ENCODE assay signal across 17 mouse cellular contexts in the genomic region with DNA sequence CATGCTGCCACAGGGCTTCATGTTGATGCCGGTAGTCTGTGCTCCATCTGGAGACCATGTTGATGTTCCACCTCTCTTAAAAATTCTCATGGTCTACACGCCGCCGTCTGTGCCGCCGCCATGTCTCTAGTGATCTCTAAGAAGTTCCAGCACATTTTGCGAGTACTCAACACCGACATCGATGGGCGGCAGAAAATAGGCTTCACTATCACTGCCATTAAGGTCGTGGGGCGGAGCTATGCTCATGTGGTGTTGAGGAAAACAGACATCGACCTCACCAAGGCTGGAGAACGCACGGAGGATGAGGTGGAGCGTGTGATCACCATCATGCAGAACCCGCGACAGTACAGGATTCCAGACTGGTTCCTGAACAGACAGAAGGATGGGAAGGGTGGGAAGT. TPM values are rescaled to one million over a fixed set of nuclear protein-coding genes. Genes with fewer than 3 reads are reported as not detected.
DNase-seq lines count a peak whose midpoint lies in the region; TF ChIP-seq lines count a peak whose summit lies in the region.
"Not testable (repeated sequence)": the region's sequence is repeated elsewhere in the genome, so short reads cannot be mapped to it uniquely, and the experiment has no call there.
"Had no signal": no experiment of that assay in that cellular context is flagged by ENCODE, and none has a peak within 500 bp of the region (broad histone marks: within the 10 kb centered on the region; RNA-seq: fewer than 3 reads in every experiment).

No protein-coding gene starts in this region.

- not testable (repeated sequence) for TF ChIP-seq POLR2A in thymus, adult 2 months (IDR thresholded peaks at IDR 0.05; ENCODE audit: control insufficient read depth, extremely low read depth, insufficient read depth, low read length, poor library complexity)

- in situ Hi-C loops in ES-E14 (cut with MboI; ENCODE audit: low sequenced_read_pairs in 2 of 2, unreplicated experiment in 2 of 2), result not testable (repeated sequence)

- H3K4me3 ChIP-seq in E14TG2a.4 (replicated peaks; ENCODE audit: low read length) (peak overlapping the region; percentile 65), ES-E14 (ENCODE audit: insufficient read depth in 1 of 2, low read depth in 1 of 2, low read length in 2 of 2, poor library complexity in 1 of 2, severe bottlenecking in 1 of 2) (peak overlapping the region; percentile 35 to 56)
- H3K4me3 ChIP-seq in thymus, adult 2 months (ENCODE audit: control insufficient read depth, insufficient read depth, low read length), result not testable (repeated sequence)

- not testable (repeated sequence) for H3K9ac ChIP-seq in ES-E14 (ENCODE audit: insufficient read depth, low read depth, low read length, poor library complexity, severe bottlenecking)

- not testable (repeated sequence) for H3K4me1 ChIP-seq in E14TG2a.4 (replicated peaks; ENCODE audit: low read depth, low read length); ES-E14 (ENCODE audit: control insufficient read depth in 2 of 2, insufficient read depth in 2 of 2, low read length in 2 of 2, poor library complexity in 1 of 2)
- peaks cover 41% of the 10 kb centered on the region for H3K4me1 ChIP-seq in thymus, adult 2 months (replicated peaks; ENCODE audit: control insufficient read depth, insufficient read depth, low read length)

- peak; percentile 57 for DNase-seq in CD4-positive helper T cell, adult 2 months (ENCODE audit: low read depth, low spot score)
- not testable (repeated sequence) for DNase-seq in ES-E14 (ENCODE audit: low read depth, low spot score); thymus, adult 2 months
- peak; percentile 37 for DNase-seq in ZHBTc4 (ENCODE audit: low read depth, low spot score)
- DNase-seq in naive thymus-derived CD4-positive, alpha-beta T cell, adult 2 months (ENCODE audit: low read depth), result peak; percentile 48

- 94% methylated on average over 18 of the region's 18 CpGs for WGBS in thymus, adult 2 months

- H3K9me3 ChIP-seq in E14TG2a.4 (ENCODE audit: low read length); ES-E14 (ENCODE audit: control insufficient read depth, insufficient read depth, low read depth, low read length): not testable (repeated sequence)

- not testable (repeated sequence) for TF ChIP-seq CTCF in E14TG2a.4 (conservative IDR thresholded peaks at IDR 0.05; ENCODE audit: low read length); thymus, adult 2 months (IDR thresholded peaks at IDR 0.05; ENCODE audit: borderline replicate concordance, control insufficient read depth, extremely low read depth, insufficient read depth, low read length, poor library complexity)

- H3K36me3 ChIP-seq in E14TG2a.4 (ENCODE audit: insufficient read depth, low read length); ES-E14 (ENCODE audit: control insufficient read depth, insufficient read depth, low read length, poor library complexity, severe bottlenecking); thymus, adult 2 months (ENCODE audit: control insufficient read depth, insufficient read depth, low read length): not testable (repeated sequence)

- H3K27ac ChIP-seq in ES-E14 (ENCODE audit: insufficient read depth, low read depth, low read length, poor library complexity, severe bottlenecking), result not testable (repeated sequence)
- peak overlapping the region; percentile 56; the same call in 1 of the 2 replicates for H3K27ac ChIP-seq in thymus, adult 2 months (ENCODE audit: control insufficient read depth, insufficient read depth, low read length)

- H3K27me3 ChIP-seq in E14TG2a.4 (ENCODE audit: insufficient read depth, low read length), result peaks cover 20% of the 10 kb centered on the region
- H3K27me3 ChIP-seq in thymus, adult 2 months (ENCODE audit: control insufficient read depth, insufficient read depth, low read length), result not testable (repeated sequence)

RNA-seq across cellular contexts. Expression of gene Adipoq, which starts 33.1 kb away (rescaled TPM):
- total RNA-seq in ES-E14 (2012; rRNA removed), result 0.22 and 0.69 TPM in 2 replicates
- polyA plus RNA-seq in thymus, adult 2 months (2012; rRNA removed), result 52.4 and 61.3 TPM in 2 replicates
- total RNA-seq: common myeloid progenitor, adult 5-6 weeks; MEL had no signal
- polyA plus RNA-seq: CD4-positive, CD25-positive, alpha-beta regulatory T cell, adult 4 months; embryonic facial prominence, embryonic 11.5 days; embryonic facial prominence, embryonic 13.5 days; erythroblast, embryonic 14.5 days; forebrain, embryonic 10.5 days; forebrain, embryonic 12.5 days; forebrain, embryonic 14.5 days; forebrain, embryonic 16.5 days had no signal

RNA-seq across cellular contexts. Expression of gene St6gal1, which starts 45.1 kb away (rescaled TPM):
- total RNA-seq in ES-E14 (2012; rRNA removed), result 7.2 and 7.7 TPM in 2 replicates
- 30.7 and 33.2 TPM in 2 replicates for polyA plus RNA-seq in thymus, adult 2 months (2012; rRNA removed)
- total RNA-seq: MEL had no signal
- polyA plus RNA-seq: erythroblast, embryonic 14.5 days had no signal

RNA-seq across cellular contexts. Expression of gene Rfc4, which starts 51.9 kb away (rescaled TPM):
- total RNA-seq in ES-E14 (2012; rRNA removed), result 51.1 and 71.7 TPM in 2 replicates
- 2.6 and 3.4 TPM in 2 replicates for polyA plus RNA-seq in thymus, adult 2 months (2012; rRNA removed)
- polyA plus RNA-seq: adrenal gland, adult 2 months had no signal
